Mouse (Mus musculus) left cerebral cortex, postnatal 14 days (tissue): ENCODE measurements at regions not wholly inside any gene's neighbourhood (a gene's known extent, or its start where the extent isn't known, plus 50 kb on each side); places are given as distances from the start of the nearest gene placed in this dataset.

Experiments used
- DNase-seq, 2 experiments: peaks; one replicate each; pipeline ENCODE4 v3.0.0; 2021 to 2022; ENCODE audit warnings: low spot score in 2 of 2, mixed read lengths in 1 of 2
- intact Hi-C: fragments of 180-260 bp; cut with DNase I; formaldehyde crosslinking; loops from one replicate; pipeline ENCODE4 v1.15.1; 2025

DNA sequence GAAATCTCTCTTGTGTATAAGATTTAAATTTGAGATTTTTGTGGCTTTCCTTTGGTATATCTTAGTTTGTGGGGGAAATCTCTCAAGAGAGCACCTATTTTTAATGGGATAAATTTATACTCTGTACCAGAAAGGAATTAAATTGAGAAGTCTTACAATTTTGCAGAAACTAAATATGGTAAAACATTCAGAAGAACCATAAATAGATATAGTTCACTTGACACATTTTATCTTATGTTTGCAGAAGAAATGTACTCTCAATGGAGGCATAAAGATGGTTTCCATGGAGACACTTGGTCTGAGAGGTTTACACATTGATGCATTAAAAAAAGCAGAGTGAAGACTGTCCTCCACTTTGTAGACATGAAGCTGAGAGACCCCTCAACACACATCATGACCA is 86.9 kb downstream of the Ndufa10 start:
- intact Hi-C loops = loop anchor here (5.0 kb wide), 1 partner anchor 89 kb away; no protein-coding TSS in a partner anchor
- no peak for DNase-seq

DNA sequence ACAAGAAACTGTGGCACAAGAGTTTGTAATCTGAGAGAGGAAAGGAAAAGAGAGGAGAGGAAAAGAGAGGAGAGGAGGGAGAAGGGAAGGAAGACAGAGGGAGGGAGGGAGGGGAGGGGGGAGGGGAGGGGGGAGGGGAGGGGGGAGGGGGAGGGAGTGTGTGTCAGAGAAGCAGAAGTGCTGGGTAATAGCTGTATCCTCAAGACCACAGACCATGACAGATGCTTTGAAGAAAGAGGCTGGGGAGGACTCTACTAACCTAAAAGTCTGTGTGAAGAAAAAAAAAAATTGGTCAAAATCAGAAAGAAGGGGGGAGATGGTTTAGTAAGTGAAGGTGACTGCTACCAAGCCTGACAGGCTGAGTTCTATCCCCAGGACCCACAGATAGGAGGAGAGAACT is 88.7 kb downstream of the Ndufa10 start:
- intact Hi-C loops = loop anchor here (5.0 kb wide), 1 partner anchor 88 kb away; no protein-coding TSS in a partner anchor
- DNase-seq = no peak

DNA sequence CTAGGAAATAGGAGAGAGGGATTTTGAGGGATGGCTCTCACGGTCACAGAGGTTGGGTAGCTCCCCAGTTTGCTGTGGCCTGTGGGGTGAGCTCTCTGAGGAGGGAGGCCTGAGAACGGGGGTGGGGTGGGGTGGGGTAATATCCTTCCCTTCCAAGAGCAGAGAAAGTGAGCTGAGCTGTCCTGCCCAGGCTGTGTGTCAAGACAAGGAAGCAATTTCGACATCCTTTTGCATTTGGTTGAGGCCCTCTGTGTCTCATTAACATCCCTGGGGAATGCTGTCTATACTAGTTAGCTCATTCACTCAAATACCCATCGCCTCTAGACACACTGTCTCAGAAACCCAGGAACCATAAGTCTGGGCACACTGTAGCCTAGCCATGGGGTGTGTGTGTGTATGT is 89.9 kb downstream of the Ndufa10 start:
- intact Hi-C loops = no loop called here

DNA sequence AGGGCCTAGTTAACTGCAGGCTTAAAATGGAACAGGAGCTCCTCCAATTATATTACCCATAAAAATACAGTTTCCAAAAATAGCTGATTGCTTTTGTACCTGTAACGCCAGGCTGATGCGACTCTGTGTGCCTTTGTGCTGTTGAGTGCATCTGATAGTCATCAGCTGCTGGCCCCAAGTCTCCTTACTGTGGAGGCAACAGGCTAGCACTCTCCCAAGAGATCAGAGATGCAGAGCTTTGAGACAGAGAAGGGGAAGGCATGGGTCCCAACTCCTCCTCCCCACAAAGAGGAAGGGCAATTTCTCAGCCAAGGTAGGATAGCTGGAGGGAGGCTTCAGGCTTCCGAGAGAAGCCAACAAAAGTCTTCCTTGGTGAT is 94.2 kb downstream of the Ndufa10 start:
- DNase-seq = no peak
- intact Hi-C loops = no loop called here

More for the DNA sequence above, 89.9 kb downstream of the Ndufa10 start:
- no peak for DNase-seq

DNA sequence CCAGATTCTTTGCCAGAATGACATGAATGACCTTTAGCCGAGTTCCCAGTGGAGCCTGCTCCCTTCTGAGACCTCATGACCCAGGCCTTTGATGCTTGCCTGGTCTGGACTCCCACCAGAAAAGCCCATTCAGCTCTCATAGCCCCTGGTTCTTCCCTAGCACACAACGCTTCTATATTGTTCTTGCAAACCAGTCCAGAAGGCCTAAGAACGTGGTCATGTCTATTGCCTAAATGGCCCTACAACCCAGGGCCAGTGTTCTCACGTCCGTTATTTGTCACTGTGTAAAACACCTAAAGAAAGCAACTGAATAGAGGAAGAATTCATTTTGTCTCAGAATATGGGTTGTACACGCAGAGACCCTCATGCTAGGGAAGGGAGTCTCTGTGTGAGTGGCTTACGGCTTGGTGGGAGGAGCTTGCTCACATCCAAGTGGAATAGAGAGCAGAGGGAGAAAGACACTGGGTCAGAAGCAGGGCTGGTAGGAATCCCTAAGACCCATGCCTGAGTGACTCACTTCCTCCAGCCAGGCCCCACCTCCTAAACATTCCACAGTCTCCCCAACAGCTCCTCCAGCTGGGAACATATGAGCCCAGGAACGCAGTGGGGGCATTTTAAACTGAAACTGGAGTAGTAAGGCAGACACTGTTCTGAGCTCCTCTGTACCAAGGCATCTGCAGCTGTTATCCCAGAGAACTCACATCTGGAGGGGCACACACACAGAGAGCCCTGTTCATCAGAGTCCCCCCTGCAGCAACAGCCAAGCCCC is 94.7 kb downstream of the Ndufa10 start:
- intact Hi-C loops = no loop called here
- DNase-seq = peak in 1 of 2 experiments; percentile 34

DNA sequence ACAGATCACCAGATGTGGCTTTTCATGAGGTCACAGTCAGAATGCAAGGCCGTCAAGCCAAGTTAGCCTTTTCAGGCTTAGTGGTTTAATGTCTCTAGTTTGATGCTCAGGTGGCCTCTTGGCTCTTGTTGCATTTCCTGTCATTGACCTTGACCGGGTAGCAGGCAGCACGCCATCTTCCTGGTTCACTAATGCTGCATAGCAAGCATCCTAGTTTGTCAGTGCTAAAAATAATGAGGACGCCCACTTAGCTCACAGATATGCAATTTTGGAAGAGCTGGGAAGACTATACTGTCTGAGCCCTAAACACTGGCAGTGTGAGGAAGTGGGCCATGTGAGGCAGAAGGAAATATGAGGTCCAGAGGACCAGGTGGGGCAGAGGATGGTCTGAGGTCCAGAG is 97.2 kb downstream of the Ndufa10 start:
- intact Hi-C loops = no loop called here
- DNase-seq = peak; percentile 53 to 55

DNA sequence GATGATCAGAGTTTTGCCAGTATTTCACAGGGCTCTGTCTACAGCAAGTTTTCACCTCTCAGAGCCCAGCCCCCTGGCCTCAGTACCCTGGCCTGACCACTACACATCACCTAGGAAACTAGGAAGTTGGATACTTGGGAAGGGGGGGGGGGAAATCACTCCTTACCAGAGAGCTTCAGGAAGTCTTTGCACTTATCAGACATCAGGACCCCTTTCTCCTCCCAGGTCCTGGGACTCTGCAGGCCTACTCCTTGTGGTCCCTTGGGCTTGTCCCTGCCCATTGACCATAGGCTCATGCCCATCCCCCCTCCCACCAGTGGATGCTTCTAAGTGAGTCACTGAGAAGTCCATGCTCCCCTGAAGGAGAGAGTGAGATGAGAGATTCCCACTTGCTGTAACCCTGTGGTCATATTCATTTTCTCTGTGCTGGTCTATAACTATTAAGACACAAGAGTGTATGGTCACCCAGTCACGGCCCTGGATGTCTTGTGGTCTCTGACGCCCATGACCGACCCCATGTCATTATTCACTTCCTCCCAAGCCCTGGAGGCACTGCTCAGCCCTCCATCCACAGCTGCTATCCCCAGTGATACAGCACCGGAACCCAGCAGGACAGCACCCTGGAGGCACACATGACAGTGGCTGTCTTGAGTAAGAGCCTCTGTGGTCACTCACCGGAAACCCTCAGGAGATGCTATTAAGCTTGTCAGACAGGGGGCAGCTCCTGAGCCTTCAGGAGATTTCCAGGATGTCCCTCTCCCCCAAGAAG is 101.3 kb downstream of the Ndufa10 start:
- no peak for DNase-seq
- intact Hi-C loops = no loop called here

DNA sequence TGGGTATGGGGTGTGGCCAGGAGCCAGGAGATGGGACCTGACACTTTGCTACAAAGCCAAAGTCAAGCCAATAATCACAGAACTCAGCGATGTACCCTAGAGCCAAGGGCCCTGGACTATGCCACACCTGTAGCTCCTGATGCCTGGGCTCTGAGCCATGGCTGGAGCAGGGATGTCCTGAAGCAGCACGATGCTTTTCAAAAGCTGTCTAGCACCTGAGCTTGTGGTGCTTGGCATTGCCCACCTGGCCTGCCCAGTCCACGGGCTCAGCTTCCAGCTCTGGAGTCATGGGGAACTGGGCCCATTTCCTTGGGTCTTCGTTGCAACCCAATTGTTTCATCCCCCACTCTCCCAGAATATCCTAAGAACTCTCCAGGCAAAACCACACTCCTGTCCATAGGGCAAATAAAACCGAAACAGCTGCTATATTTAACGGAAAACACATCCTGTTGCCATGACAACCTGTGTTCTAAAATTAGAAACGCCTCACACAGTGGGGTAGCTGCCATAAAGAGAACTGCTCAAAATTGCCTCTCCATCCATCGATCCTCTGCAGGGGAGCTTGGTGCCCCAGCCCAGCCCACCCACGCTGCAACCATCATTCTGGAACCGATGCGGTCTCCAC is 102.2 kb downstream of the Ndufa10 start:
- DNase-seq = peak; percentile 76 to 86
- intact Hi-C loops = no loop called here

DNA sequence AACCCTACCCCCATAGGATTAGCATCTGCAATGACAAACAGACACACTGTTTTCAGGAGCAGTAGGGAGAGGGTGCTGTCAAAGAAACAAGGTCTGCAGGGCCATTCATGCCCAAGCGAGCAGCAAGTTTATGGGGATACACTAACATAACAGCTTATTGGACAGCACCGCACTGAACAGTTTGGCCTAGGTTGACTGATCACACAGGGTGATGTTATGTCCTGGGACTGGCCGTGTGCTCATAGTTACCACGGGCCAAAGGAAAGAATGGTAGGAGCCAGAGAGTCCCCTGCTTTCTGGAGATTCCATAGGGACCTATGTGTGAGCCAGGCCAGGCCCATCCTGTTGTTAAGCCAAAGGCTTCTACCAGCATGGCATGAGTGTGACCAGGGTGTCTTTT is 102.8 kb downstream of the Ndufa10 start:
- DNase-seq = no peak
- intact Hi-C loops = no loop called here

DNA sequence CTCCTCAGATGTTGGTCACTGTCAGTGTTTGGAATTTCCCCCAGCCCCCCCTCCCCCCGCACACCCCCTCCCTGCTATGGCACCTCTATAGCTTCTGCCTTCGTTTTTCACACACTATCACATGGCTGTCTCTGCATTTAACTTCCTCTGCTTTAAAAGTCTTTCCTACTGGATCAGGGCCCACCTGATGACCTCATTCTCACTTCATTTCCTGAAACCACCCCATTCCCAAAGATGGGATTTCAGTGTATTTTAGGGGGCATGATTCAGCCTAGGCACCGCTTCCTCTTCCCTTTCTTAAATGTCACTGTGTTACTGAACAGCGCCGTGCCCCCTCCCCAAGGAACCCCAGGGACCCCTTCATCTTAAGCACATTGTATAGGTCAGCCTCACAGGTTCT is 103.7 kb downstream of the Ndufa10 start:
- peak in 1 of 2 experiments; percentile 66 for DNase-seq
- intact Hi-C loops = no loop called here

DNA sequence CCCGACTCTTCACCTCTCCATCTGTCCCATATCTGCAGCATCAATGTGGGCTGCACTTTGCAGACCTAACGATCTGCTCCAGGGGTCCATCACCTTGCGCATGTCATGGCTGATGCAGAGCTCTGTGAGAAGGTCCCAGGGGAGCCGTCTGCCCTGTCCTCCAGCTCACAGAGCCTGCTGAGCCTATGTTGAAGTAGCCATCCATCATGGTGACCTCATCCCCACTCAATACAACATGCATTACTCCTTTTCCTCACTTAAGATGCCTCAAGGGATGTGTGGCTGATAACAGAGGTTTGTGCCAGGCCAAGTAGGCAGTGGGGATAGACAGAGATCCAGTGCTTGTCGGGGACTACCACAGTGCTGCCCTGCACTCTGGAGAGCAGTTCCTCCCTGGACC is 107.4 kb downstream of the Ndufa10 start:
- intact Hi-C loops = no loop called here
- DNase-seq = no peak

DNA sequence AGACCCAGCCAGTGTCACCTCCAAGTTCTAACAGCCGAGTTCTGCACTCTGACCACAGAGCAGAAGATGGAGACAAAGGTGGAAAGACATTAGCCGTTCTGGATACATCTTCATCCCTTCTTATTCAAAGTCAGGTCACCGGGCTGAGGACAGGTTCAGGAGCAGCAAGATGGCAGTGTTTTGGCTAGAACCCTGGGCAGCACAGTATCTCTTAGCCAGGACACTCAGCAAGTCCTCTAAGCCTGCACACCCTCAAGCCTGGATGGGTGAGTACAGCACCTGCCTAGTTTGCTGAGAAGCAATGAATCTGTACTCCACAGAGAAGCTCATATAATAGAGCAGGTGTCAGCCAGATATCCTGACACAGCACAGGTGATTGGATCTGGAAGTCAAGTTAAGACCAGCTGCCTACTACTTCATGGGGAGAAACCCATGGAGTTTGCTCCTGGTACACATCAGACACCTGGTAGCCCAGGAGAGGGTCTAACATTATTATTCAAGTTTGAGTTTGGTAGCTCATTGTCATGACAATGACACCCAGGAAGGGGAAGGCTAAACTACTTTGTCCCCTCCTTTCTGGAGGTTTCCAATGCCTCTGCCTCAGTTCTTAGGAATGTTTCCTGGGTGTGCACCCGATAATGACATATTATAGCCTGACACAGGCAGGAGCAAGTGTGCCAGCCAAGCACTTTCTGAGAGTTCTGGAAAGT is 108.1 kb downstream of the Ndufa10 start:
- DNase-seq = no peak
- intact Hi-C loops = no loop called here

DNA sequence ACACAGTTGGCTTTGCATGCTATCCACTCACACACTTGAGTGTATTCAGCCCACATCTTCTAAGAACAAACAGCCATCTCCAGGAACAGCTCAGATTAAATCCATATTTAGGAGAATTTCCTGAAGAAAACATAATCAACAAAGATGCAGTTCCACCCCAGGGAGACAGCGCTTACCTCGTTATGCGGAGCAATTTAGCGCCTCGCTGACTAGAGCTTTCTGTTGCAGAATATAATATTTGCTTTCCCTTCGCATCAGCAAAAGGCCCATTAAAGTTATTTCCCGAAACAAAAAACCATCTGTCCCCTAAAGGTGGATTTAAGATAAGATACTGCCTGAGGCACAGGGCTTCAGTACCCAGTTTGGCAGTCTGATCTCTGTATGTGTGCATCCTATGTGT is 112.0 kb downstream of the Ndufa10 start:
- DNase-seq = peak in 1 of 2 experiments; percentile 37
- intact Hi-C loops = loop anchor here (2.0 kb wide), 1 partner anchor 181 kb away; no protein-coding TSS in a partner anchor

DNA sequence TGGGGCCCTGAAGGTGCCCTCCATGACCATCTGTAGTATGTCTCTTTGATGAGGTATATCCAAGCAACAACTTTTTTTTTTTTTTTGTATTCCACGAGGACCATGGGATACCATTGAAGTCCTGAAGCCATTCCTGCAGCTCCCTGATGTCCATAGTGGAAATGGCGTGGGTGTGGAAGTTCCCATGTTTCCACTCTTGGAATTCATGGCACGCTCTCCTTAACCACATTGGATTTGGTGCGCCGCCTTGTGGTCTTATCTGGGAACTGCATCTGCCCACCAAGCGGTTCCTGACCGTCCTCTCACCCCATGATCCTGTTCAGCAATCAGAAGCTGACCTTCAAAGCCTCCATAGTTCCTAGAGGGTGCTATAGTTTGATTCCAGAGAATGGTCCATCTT is 113.4 kb downstream of the Ndufa10 start:
- DNase-seq = peak; percentile 28 to 72
- intact Hi-C loops = loop anchor here (2.0 kb wide), 1 partner anchor 179 kb away; no protein-coding TSS in a partner anchor

DNA sequence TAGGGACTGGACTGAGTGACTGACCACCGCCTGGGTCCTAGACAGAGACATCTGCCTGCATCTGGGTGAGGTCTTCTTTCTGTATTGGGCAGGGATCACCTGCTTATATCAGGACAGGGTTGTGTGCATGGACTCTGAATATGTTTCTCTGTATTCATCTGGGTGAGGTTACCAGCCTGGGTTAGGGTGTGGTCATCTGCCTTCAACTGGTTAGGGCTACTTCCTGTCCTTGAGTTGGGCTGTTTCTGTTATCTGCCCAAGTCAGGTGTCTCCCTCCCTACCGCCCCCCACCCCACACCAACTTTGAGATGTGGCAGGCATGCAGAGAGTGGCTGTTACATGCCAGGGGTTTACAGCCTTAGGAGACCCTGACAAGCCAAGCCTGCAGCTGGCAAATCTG is 114.2 kb downstream of the Ndufa10 start:
- intact Hi-C loops = no loop called here
- DNase-seq = no peak

DNA sequence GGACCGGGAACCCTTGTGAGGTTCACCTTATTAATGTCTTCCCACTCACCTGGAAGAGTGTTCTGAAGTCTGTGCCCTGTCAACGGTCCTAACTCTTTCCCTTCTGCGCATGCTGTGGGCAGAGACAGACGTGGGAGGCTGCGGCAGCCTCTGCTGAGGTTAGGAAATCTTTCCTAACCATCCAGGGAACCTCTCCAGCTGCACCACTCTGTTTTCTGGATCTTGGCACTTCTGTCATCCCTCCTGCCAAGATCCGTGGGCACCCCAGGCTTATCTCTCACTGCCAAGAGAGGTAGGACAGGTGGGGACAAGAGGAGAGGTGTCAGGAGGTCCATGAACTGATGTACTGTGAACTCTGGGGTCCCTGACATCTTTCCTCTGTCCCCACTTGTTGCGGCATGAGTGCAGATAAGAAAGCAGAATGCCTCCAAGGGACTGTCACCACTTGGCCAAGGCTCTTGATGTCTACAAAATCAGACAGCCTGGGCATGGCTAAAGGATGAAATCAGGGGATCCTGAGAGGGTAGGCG is 114.8 kb downstream of the Ndufa10 start:
- DNase-seq = no peak
- intact Hi-C loops = no loop called here

DNA sequence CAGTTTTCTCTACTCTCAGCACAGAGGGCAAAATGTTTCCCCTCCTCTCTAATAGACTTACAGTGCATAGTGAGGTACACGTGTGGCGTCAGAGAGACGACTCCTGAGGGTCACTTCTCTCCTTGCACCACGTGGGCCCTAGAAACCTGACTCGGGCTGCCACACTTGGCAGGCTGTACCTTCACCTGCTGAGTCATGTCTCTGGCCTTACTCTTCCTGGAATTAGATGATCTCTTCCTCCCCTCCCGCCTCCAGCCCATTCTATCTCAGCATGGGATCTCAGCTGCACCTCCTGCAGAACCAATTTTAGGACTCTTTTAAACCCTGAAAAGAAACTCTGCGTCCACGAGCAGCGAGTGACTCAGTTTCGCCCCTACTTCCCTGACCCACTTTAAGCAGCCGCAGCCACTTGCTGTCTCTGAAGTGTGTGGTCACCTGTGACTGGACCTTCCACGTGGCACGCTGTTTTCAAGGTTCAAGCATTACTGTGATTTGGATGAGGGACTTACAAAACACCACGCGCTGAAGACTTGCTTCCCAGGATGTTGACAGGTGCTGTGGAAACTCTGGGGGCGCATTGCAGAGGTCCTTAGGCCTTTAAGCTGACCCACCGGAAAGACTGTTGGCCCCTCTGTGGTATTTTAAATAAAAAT is 125.2 kb downstream of the Ndufa10 start:
- no peak for DNase-seq
- intact Hi-C loops = no loop called here

DNA sequence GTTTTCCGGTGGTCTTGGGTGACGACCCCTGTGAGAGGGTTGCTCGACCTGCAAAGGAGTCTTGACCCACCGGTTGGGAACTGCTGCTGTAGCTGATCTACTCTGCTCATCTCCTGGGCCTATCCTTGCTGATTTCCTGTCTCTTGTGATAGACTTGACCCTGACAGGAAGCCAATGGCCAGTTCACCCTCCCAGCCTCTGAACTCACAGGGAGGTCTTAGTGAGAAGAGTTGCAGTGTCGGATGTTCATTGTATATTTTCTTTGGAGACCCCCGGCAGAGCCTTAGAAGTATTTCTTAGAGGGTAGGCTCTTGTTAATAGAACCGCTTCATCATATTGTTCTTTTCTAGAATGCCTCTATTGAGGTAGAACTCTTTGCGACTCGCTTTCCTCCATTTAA is 126.0 kb downstream of the Ndufa10 start:
- no peak for DNase-seq
- intact Hi-C loops = no loop called here

DNA sequence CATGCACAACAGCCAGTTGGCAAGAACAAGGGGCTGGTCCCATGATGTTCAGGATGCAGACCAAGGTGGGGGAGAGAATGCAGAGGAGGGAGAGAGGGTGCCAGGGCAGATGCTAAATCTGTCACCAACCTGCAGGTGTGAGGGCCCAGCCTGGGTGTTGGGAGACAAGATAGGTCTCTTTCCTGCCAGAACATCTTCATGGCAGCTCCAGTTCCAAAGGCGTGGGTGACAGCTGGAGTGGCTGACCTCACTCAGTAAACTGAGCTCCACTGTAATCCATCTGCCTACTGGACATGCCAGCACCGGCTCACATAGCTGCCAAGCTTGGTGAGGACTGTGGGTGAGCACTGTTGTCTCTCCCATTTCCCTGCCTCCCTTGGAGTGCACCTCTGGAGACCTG is 129.9 kb downstream of the Ndufa10 start:
- intact Hi-C loops = no loop called here
- DNase-seq = no peak
